Mouse (Mus musculus) gastrocnemius, adult 8-10 months (tissue): ENCODE results near the gene Gfra1. TPM values are rescaled to one million over a fixed set of nuclear protein-coding genes. Genes with fewer than 3 reads are reported as not detected.

Experiments used
- DNase-seq, 2 experiments: peaks; one replicate each; pipeline ENCODE4 v3.0.0; 2022; ENCODE audit warnings: low spot score in 2 of 2
- total RNA-seq, 4 experiments: library from RNA; stranded (reverse); gene quantifications; 2 replicates each; pipeline ENCODE4 v1.2.4; 2022

Gfra1 gene
- total RNA-seq, 4 experiments from 2014 or later = 2.2 to 3.9 (median 3.1) TPM

- DNase-seq = no peak
Observed at GRCm38 (mm10) chr19:58335585-58336530, 119.9 kb downstream of the Gfra1 start.

DNA sequence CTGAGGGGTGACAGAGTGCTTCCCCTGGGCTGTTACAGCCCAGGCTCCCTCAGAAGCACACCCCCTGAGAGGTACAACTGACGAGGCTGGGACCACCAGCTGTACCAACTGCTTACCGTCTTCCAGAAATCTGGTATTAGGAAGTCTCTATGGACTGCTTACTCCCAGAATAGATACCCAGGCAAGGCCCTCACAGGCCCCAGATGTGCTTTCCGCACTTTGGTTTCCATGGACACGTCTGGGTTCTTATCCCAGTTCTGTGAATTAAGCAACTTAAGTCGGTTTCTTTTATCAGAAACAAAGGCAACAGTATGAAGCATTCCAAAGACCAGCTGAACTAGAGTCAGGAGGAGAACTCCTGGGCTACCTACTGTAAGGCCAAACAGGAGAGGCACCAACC is 126.4 kb downstream of the Gfra1 start:
- DNase-seq = no peak

DNA sequence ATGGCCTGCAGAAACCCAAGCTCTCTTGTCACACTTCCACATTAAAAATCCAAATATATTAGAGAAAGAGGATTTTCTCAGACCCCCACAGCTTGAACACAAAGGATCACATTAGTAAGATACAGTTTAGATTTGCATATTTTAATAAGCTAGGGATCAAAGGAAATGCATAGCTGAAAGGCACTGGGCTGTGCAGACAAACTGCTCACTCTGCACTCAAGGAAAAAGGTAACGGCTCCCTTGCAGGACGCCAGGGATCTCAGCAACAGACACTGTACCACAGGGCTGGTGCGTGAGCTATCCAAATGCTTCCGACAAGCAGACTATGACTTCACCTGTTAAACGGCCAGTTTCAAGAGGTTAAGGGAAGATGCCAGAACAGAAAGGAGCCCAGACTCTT is 127.7 kb downstream of the Gfra1 start:
- no peak for DNase-seq

DNA sequence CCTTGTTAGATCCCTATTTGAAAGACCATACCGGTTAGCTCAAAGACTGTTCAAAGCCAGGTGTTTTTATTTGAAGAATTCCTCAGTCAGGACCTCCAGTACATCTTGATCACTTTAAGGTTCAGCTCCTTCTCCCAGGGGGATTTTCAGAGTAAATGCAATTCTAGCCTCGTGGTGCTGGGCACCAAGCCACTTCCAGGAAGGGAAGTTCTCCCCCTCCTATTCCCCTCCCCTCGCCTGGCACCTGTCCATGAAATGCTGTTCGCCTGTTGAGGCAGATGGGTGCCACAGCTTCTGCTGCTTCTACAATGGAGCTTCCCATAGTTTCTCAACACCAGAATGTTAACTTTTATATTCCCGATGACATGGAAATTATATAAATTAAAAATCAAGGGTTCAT is 139.2 kb downstream of the Gfra1 start:
- DNase-seq = no peak

GRCm38 (mm10) chr19:58315681-58316080 is 140.0 kb downstream of the Gfra1 start:
- DNase-seq = no peak

DNA sequence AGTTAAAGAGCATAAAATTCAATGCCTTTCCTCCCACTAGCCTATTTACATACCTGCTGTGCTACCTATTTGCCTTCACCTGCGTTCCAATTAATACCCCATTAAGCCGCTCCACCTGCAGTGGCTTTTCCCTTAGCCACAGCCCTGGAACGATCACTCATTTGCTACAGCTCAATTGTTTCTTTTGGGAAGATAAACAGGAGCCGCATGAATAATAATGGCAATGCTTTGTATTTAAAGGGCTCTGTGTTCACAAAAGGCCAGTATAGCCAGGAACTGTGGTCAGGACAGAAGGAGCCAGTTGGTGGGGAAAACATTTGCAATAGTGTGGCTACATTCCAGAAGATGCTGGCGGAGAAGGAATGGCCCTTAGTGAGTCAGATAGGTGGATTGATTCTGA is 141.1 kb downstream of the Gfra1 start:
- DNase-seq = no peak

DNA sequence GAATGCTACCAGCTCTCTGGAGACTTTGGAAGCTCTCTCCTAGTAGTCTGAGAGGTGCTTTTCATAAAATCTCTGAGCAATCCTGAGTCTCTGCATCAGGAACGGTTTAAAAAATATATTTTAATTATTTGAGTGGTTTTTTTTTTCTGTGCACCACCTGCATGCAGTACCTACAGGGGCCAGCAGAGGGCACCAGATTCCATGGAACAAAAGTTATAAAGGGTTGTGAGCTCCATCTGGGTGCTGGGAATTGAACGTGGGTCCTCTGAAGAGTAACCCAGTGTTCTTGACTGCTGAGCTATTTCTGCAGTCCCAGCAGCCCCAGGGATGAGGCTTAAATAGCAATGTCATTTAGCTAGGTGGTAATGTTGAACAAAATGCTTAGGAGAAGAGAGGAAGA is 141.9 kb downstream of the Gfra1 start:
- DNase-seq = no peak

GRCm38 (mm10) chr19:58312492-58312891 is 143.2 kb downstream of the Gfra1 start:
- no peak for DNase-seq

DNA sequence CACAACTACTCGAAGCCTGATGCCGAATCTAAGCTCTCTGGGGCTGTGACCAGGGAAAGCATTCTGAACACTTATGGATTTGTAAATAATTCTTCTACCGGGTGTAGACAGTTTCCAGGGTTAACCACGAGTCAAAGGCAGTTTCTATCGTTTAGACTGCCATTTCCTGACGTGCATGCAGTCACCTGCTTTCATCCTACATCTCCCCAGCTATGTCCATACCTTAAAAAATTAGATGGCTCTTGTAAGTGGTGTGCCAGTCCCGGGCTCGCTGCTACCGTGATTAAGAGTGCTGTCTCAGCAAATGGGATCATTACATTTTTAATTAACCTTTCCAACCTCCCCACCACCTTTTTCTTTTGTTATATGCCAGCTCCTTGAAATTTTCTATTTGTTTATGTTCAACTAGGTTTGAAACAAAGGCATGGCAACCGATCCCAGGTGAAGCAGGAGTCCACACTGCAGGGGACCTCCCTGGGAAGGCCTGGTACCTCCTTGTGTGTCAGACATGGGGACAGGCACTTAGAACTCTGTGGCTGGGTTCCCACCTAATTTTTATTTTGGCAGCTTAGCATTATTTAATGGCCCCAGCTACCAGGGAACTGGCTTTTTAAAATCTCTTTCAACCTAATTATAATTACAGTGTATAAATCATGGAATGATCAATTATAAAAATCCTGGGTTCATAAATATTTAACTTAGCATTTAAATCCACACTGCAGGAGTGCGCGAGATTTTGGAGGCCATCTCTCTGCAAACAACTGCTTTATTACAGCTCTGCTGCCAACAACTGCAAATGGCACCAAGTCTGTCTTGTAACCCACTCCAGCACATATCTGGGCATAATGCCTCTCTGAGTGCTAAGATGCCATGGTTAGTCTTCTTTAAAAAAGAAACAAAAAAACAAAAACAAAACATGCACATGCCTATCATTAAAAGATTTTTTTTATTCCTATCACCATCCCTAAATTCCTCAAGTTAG is 145.1 kb downstream of the Gfra1 start:
- no peak for DNase-seq

- DNase-seq = no peak
Observed at GRCm38 (mm10) chr19:58309620-58310275, 146.0 kb downstream of the Gfra1 start.

DNA sequence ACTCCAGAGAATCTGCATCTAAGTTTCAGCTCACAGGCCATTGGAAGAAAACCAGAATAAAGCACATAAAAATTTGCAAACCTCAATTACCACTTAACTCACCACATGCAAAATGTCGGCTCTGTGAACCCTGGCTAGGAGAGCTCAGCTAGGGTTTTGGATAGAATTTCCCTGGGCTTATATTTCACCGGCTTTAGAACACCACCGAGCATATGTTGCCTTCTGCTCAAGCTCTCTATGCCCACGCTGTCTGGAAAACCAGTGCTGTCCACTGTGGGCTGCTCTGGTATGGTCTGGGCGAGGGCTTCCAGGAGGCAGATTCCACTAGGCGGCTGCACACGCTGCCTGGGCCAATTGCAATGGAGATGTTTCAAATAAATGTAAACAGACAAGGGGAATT is 154.6 kb downstream of the Gfra1 start:
- DNase-seq = no peak

- no peak for DNase-seq
Observed at GRCm38 (mm10) chr19:58297926-58298325, 157.8 kb downstream of the Gfra1 start.

GRCm38 (mm10) chr19:58296842-58297190 is 158.9 kb downstream of the Gfra1 start:
- DNase-seq = no peak

- DNase-seq = peak; percentile 40 to 65
Observed at GRCm38 (mm10) chr19:58295986-58296841, 159.5 kb downstream of the Gfra1 start.

DNA sequence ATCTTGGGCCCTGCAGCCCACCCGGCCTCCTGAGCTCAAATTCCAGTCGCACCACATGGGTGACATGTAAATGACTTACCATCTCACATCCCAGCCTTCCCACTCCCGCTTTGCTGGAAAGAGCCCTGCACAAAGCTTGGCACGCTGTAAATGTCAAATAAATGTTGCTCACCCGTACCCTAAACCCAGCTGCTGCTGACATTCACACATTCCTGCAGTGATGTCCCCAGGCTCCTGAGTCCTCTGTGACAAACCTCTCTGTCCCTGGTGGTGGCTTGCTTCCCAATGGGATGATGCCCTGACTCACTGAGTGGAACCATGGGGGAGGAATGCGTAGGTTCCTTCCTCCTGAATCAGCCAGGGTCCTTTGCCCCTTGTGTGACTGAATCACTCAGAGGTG is 167.6 kb downstream of the Gfra1 start:
- no peak for DNase-seq

GRCm38 (mm10) chr19:58275281-58275680 is 180.4 kb downstream of the Gfra1 start:
- DNase-seq = no peak

DNA sequence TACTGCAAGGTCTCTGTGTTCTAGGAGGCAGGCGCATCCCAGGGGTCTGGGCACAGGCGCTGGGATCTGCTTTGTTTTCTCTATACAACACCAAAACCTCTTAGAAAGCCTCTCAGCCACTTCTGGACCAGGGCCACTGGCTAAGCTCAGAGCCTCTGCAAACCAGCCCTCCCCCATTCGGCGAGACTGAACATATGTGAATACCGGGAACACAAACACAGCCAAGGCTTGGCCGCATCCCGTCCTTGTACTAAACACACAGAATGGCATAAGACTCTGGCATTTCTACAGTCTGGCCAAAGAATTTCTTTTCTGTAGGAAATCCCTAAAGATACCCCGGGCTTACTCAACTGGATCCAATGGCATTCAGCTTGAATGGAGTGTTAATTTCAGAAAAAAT is 183.9 kb downstream of the Gfra1 start:
- no peak for DNase-seq

- DNase-seq = no peak
Observed at GRCm38 (mm10) chr19:58270778-58271177, 184.9 kb downstream of the Gfra1 start.

DNA sequence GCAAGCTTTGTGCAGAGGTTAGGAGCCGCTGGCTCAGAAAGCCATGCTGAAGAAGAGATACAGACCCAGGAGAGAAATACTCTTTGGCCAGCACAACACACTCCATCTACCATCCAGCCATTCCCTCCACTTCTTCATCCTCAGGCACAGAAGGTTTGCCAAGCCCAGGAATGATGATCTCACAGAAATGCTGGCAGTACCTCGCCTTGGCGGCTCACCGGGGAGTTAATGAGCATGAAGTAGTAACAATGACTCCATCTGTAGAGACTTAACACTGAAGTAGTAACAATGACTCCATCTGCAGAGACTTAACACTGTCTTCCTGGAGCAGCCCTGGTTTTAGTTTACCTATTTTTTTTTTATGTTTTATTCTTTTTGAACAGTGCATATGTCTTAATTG is 187.2 kb downstream of the Gfra1 start:
- DNase-seq = no peak

DNA sequence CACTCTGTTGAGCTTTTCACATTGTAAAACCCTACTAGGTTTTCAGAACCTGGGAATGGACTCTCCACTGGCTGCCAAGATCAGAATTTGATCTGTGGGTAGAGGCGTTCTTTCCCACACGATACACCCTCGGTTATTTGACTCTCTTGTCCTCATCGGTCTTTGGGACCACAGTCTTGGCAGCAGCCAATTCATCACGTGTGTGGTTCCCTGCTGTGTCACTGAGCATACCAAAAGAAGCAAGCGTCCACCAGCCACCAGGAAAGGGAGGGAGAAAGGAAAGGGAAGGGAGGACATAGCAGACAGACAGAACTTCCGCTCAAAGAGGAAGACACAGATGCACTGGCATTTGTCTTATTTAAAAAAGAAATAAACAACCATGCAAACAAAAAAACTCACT is 189.1 kb downstream of the Gfra1 start:
- DNase-seq = peak in 1 of 2 experiments; percentile 6

DNA sequence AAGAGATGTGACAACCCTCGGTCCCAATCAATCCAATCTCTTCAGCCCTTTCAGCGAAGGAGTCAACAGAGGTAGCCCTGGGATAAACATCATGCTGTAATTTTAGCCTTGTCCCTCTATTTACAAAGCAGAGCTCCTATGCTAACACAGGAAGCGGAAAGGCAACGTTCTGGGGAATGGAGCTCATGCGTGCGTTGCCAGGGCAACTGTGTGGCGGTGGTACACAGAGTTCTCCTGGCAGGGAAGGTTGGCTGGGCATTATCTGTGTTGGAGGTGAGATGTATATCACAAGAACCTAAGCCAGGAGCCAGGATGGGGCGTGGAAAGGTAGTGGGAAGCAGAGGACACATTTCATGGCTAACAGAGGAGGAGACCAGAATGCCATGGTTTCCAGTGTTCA is 194.8 kb downstream of the Gfra1 start:
- DNase-seq = no peak
